Mouse (Mus musculus): ENCODE results near the gene AA986860. TPM values are rescaled to one million over a fixed set of nuclear protein-coding genes. Genes with fewer than 3 reads are reported as not detected.
A peak's percentile ranks its signal among the peaks of the same experiment; 100 is the strongest.

The AA986860 gene
- total and polyA plus RNA-seq, 3 experiments: 0.31 to 0.58 TPM; not detected in 1

DNA sequence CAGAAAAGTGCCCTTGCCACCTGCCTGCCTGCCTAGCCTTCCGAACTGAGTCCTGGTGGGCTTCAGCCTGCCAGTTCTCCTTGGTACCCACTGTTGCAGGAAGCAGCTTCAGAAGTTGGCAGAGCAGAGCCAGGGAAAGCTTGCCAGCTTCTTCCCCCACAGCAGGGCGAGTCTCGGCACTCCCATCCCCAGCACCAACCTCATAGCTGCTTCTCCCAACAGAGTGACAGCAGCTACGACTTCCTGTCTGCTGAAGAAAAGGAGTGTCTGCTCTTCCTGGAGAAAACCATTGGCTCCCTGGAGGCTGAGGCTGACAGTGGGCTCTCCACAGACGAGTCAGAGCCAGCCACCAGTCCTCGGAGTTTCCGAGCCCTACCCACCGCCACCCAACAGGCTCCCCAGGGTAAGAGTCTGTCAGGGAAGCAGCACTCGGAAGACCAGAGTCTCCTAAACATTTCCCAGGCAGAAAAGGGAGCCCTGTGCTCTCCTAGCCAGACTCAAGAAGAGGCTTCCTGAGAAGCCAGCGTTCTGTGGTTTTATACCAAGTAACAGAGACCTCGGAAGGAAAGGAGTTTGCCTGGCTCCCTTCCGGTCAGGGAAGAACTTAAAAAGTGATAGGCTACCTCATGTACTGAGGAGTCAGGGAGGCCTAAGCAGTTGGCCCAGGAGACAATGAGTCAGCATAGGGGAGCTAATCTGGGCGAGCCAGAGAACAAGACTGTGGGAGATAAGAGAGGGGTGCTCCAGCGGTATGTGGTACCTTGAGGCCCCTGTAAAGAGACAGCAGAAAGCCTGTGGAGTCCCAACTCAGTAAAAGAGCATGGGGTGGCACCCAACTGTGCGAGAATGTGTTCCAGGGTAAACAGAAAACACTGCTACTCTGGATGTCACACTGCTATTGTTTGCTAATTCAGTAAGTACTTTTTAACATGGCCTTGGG is 9.3 kb downstream of the AA986860 start (continued):
- peak; percentile 91 for TF ChIP-seq MAFK (IDR thresholded peaks at IDR 0.05; ENCODE audit: borderline replicate concordance, low read depth, low read length)
- no peak for TF ChIP-seq ZKSCAN1 (IDR thresholded peaks at IDR 0.05; ENCODE audit: low read depth, low read length)
- no peak for TF ChIP-seq USF2 (IDR thresholded peaks at IDR 0.05; ENCODE audit: borderline replicate concordance in 1 of 2, insufficient read depth in 1 of 2, low read depth in 1 of 2, low read length in 2 of 2)
- TF ChIP-seq MYB (IDR thresholded peaks at IDR 0.05; ENCODE audit: low read depth, low read length): peak; percentile 87
- TF ChIP-seq GABPA (IDR thresholded peaks at IDR 0.05; ENCODE audit: low read depth, low read length): peak; percentile 97
- no peak for TF ChIP-seq MEF2A (IDR thresholded peaks at IDR 0.05; ENCODE audit: extremely low read depth, insufficient replicate concordance, low read depth, low read length, poor library complexity, severe bottlenecking)
- TF ChIP-seq RAD21 (IDR thresholded peaks at IDR 0.05; ENCODE audit: low read depth, low read length): no peak
- peak; percentile 96 to 99 for TF ChIP-seq EP300 (IDR thresholded peaks at IDR 0.05; ENCODE audit: low read depth in 1 of 2, low read length in 2 of 2)
- peak; percentile 97 for TF ChIP-seq TAL1 (IDR thresholded peaks at IDR 0.05; ENCODE audit: low read length)
- peak; percentile 79 for TF ChIP-seq MXI1 (IDR thresholded peaks at IDR 0.05; ENCODE audit: low read depth, low read length)
- no peak for TF ChIP-seq UBTF (IDR thresholded peaks at IDR 0.05; ENCODE audit: borderline replicate concordance, insufficient read depth, low read depth, low read length)
- no peak for TF ChIP-seq CTCF (IDR thresholded peaks at IDR 0.05 in 2 of 3, conservative IDR thresholded peaks at IDR 0.05 in 1 of 3; ENCODE audit: control insufficient read depth in 1 of 3, insufficient read depth in 1 of 3, low read depth in 2 of 3, low read length in 3 of 3, poor library complexity in 1 of 3, severe bottlenecking in 1 of 3)
- TF ChIP-seq NRF1 (IDR thresholded peaks at IDR 0.05; ENCODE audit: insufficient read depth, low read depth, low read length, poor library complexity, severe bottlenecking): no peak
- 0 out of 2 replicates have a peak, but pooled peaks have one; percentile 23 for TF ChIP-seq ZNF384 (IDR thresholded peaks at IDR 0.05; ENCODE audit: low read depth, low read length)
- TF ChIP-seq JUND (IDR thresholded peaks at IDR 0.05; ENCODE audit: low read depth, low read length): peak; percentile 87; the same call in 1 of the 2 replicates
- TF ChIP-seq BHLHE40 (IDR thresholded peaks at IDR 0.05; ENCODE audit: borderline replicate concordance, low read depth, low read length): peak; percentile 63; the same call in 1 of the 2 replicates
- no peak for TF ChIP-seq CHD1 (IDR thresholded peaks at IDR 0.05; ENCODE audit: low read depth, low read length)

DNA sequence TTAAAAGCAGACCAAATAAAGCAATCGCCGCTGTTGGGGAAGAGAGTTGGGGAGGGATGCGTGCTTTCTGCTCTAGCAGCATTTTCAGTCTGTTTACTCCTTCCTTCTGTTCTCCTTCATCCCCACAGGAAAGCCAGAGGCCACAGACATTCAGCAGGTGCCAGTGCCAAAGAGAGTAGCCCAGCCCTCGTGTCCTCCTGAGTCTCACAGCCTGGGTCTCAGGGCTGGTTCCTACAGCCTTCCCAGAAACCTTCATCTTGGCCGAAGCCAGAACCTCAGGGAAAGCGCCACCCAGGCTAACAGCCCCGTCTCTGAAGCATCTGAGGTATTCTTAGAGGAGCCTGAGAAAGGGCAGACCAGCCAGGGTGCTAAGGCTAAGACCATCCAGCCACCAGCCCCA is 10.4 kb downstream of the AA986860 start:
- TF ChIP-seq POLR2A (IDR thresholded peaks at IDR 0.05; ENCODE audit: control insufficient read depth in 1 of 2, insufficient read depth in 1 of 2, low read depth in 1 of 2, low read length in 2 of 2, poor library complexity in 1 of 2): no peak
- TF ChIP-seq CHD1 (IDR thresholded peaks at IDR 0.05; ENCODE audit: low read depth, low read length): no peak
- no peak for TF ChIP-seq MYB (IDR thresholded peaks at IDR 0.05; ENCODE audit: low read depth, low read length)
- TF ChIP-seq HCFC1 (IDR thresholded peaks at IDR 0.05; ENCODE audit: low read depth, low read length): no peak
- peaks cover 27 to 48% of the 10 kb centered on the region in 2 experiments for H3K4me1 ChIP-seq (ENCODE audit: control insufficient read depth in 1 of 2, insufficient read depth in 2 of 2, low read length in 2 of 2)
- H3K9me3 ChIP-seq (replicated peaks; ENCODE audit: insufficient read depth, low read length): no peaks in the 10 kb centered on the region
- H3K79me2 ChIP-seq (ENCODE audit: control insufficient read depth, insufficient read depth, low read length, poor library complexity): peaks cover 4% of the 10 kb centered on the region
- no peak for DNase-seq (ENCODE audit: low read depth, low spot score)
- H3K36me3 ChIP-seq (ENCODE audit: control insufficient read depth in 1 of 2, insufficient read depth in 2 of 2, low read length in 2 of 2): peaks cover 0 to 42% of the 10 kb centered on the region in 2 experiments; a peak in 2 of 4 replicates
- H3K27me3 ChIP-seq (ENCODE audit: control insufficient read depth in 1 of 2, insufficient read depth in 2 of 2, low read length in 2 of 2): no peaks in the 10 kb centered on the region
- H3K27ac ChIP-seq (ENCODE audit: control insufficient read depth, low read depth, low read length): peak overlapping the region; percentile 96
- H3K4me3 ChIP-seq (ENCODE audit: control insufficient read depth in 1 of 2, insufficient read depth in 1 of 2, low read depth in 2 of 2, low read length in 2 of 2): no peak overlapping the region
- no peak overlapping the region for H3K9ac ChIP-seq (ENCODE audit: control insufficient read depth, low read depth, low read length, poor library complexity, severe bottlenecking)

Measured in MEL (cell line).